1 mouse cellular context compared by ENCODE assay signal in genomic region chr8:71592374-71593170, GRCm38 (mm10).
TF ChIP-seq lines count a peak whose summit lies in the region.

No protein-coding gene starts in this region.

TF ChIP-seq in myocyte, 11 proteins besides CTCF, POLR2A, EP300 and RAD21:
- TF ChIP-seq MYOG (IDR thresholded peaks at IDR 0.05; ENCODE audit: control insufficient read depth in 1 of 3, insufficient read depth in 1 of 3, insufficient read length in 2 of 3, low read depth in 2 of 3) (no peak), POLR2AphosphoS2 (IDR thresholded peaks at IDR 0.05; ENCODE audit: insufficient read length, low read depth) (no peak), REST (IDR thresholded peaks at IDR 0.05; ENCODE audit: insufficient read depth, insufficient read length) (no peak), MYOD1 (IDR thresholded peaks at IDR 0.05; ENCODE audit: control insufficient read depth in 1 of 3, insufficient read length in 2 of 3, low read depth in 2 of 3) (no peak), TCF12 (IDR thresholded peaks at IDR 0.05; ENCODE audit: insufficient read depth, poor library complexity, severe bottlenecking) (no peak), MAX (IDR thresholded peaks at IDR 0.05; ENCODE audit: low read depth) (no peak), SRF (IDR thresholded peaks at IDR 0.05; ENCODE audit: control insufficient read depth, insufficient read length, low read depth) (no peak), USF1 (IDR thresholded peaks at IDR 0.05; ENCODE audit: low read depth) (no peak), E2F4 (IDR thresholded peaks at IDR 0.05; ENCODE audit: insufficient read depth) (no peak), TCF3 (IDR thresholded peaks at IDR 0.05; ENCODE audit: insufficient read length, low read depth) (no peak), CEBPB (IDR thresholded peaks at IDR 0.05; ENCODE audit: insufficient read depth, poor library complexity, severe bottlenecking) (no peak)
TF ChIP-seq in myocyte: peak in this region for 0.
